Mouse (Mus musculus): ENCODE measurements around the gene Tspan9.

Tspan9 gene

GRCm38 (mm10) chr6:128034317-128035249 is 108.8 kb downstream of the Tspan9 start:
- no peak for DNase-seq

GRCm38 (mm10) chr6:128033868-128034250 is 109.5 kb downstream of the Tspan9 start:
- DNase-seq: no peak

- no peak for DNase-seq
These were observed 110.1 kb downstream of the Tspan9 start for GRCm38 (mm10) chr6:128033172-128033867.

GRCm38 (mm10) chr6:128032252-128033171 is 110.9 kb downstream of the Tspan9 start:
- peak; percentile 20 to 63 for DNase-seq

GRCm38 (mm10) chr6:128031584-128031983 is 111.8 kb downstream of the Tspan9 start:
- no peak for DNase-seq

GRCm38 (mm10) chr6:128031096-128031495 is 112.3 kb downstream of the Tspan9 start:
- no peak for DNase-seq

GRCm38 (mm10) chr6:128030475-128030874 is 112.9 kb downstream of the Tspan9 start:
- DNase-seq: no peak

- DNase-seq: no peak
These were observed 113.7 kb downstream of the Tspan9 start for GRCm38 (mm10) chr6:128029517-128030348.

GRCm38 (mm10) chr6:128028116-128028940 is 115.1 kb downstream of the Tspan9 start:
- no peak for DNase-seq

- DNase-seq: no peak
These were observed 117.4 kb downstream of the Tspan9 start for GRCm38 (mm10) chr6:128025997-128026396.

- no peak for DNase-seq
These were observed 117.8 kb downstream of the Tspan9 start for GRCm38 (mm10) chr6:128025581-128025980.

GRCm38 (mm10) chr6:128022207-128022606 is 121.2 kb downstream of the Tspan9 start:
- DNase-seq: no peak

- no peak for DNase-seq
These were observed 121.5 kb downstream of the Tspan9 start for GRCm38 (mm10) chr6:128021931-128022202.

- DNase-seq: no peak
These were observed 122.1 kb downstream of the Tspan9 start for GRCm38 (mm10) chr6:128021106-128021930.

GRCm38 (mm10) chr6:128020521-128021057 is 122.8 kb downstream of the Tspan9 start:
- DNase-seq: no peak

GRCm38 (mm10) chr6:128020053-128020452 is 123.3 kb downstream of the Tspan9 start:
- DNase-seq: no peak

GRCm38 (mm10) chr6:128019119-128019518 is 124.3 kb downstream of the Tspan9 start:
- DNase-seq: no peak

- DNase-seq: no peak
These were observed 128.1 kb downstream of the Tspan9 start for GRCm38 (mm10) chr6:128015304-128015703.

GRCm38 (mm10) chr6:128011781-128012180 is 131.6 kb downstream of the Tspan9 start:
- DNase-seq: no peak

- DNase-seq: no peak
These were observed 132.3 kb downstream of the Tspan9 start for GRCm38 (mm10) chr6:128011071-128011477.

Data from spleen, adult 18-20 months (tissue).